Mouse (Mus musculus) heart, adult 2 months (tissue): ENCODE data around the gene Acin1.

Source experiments
- CTCF ChIP-seq: fragments of 200-600 bp; IDR thresholded peaks from 2 replicates; pipeline ENCODE4 v1.8.1; 2022; ENCODE audit warnings: antibody characterized with exemption, mild to moderate bottlenecking, moderate library complexity
- EP300 ChIP-seq: fragments of 200-500 bp; IDR thresholded peaks from 2 replicates; pipeline ENCODE4 v1.6.1; 2011; ENCODE audit warnings: low read depth, low read length, control low read depth; ENCODE audit not compliant: insufficient read depth

DNA sequence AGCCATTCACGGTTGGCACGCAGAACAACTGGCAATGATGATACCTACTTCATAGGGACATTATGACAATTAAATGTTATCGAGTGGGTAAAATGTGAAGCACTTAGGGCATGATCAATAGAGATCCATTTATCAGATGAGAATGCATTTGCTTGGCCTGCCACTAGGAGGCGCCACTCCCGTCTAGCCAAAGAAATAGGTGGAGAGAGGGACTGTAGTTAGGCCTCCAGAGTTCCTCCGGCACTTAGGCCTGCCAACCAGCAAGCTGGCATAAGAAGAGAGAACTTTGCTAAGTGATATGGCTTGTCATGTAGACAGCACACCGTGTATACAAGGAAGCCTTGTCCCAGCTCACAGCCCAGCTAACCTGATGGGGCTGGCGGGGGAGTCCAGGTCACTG is 49.8 kb downstream of the Acin1 start:
- TF ChIP-seq EP300 (no peak), CTCF (peak; percentile 88)
